Mouse (Mus musculus): ENCODE results near the gene Sos2.

DNA sequence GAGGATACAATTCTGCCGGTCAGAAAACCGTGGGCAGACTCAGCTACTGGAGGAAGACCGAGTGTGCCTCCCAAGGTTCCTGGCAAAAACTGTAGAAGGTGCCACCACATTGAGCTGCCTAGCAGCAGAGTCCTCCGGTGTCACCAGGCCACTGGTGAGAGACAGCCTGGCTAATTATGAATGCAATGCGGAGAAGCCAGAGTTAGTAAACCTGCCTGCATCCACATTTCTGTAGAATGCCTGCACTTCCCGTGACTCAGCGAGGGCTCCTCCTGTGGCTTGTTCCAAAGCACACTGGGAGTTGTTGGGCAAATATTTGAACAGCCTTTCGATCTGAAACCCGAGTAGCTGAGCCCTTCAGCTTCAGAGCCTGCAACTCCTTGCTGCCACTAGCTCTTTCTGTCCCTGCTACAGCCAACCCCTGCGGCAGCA, 144.4 kb downstream of the Sos2 start:
- TF ChIP-seq CTCF (IDR thresholded peaks at IDR 0.05; ENCODE audit: borderline replicate concordance, insufficient read depth, low read depth, low read length) (peak; percentile 1; the same call in 1 of the 2 replicates), POLR2A (IDR thresholded peaks at IDR 0.05; ENCODE audit: borderline replicate concordance, insufficient read depth, low read length) (no peak)
